Mouse (Mus musculus): ENCODE measurements around the gene Col15a1. TPM values are rescaled to one million over a fixed set of nuclear protein-coding genes. Genes with fewer than 3 reads are reported as not detected.

The Col15a1 gene
- total RNA-seq, 1 experiment = 0.31 TPM

DNA sequence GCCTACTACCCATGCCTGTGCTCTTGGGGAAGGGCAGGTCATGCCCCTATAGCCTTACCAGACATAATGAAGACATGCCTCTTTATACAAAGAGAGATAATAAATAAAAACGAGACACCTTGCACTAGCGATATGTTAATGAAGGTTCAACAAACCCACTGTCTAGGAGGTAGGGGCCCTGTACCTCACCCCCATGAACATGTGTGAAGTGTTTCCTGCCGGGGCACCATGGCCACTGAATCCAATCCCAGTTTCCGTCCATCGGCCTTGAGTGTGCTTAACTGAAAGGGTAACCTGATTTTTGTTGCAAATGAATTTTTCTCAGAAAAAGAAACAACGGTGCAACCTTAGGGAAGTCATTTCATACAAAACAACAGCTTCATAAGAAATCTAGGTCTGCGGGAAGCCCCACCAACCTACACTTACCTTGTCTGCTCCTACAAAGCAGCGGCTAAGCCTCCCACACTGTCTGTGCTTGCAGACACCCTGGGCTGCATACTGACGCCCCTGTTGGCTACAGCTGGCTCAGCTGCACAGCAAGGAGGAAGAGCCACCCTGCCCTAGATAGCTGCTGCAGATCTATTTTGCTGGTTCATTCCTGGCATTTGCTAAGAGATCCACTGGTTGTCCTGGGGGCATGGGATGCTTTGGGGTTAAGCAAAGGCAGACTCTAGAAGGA is 64.6 kb downstream of the Col15a1 start:
- no peak for DNase-seq (ENCODE audit: low read depth, low spot score)
- Histone ChIP-seq H3K9me3 (ENCODE audit: control insufficient read depth, insufficient read depth, low read depth, low read length) (no peaks in the 10 kb centered on the region), H3K4me1 (ENCODE audit: control insufficient read depth in 2 of 2, insufficient read depth in 2 of 2, low read length in 2 of 2, poor library complexity in 1 of 2) (no peaks in the 10 kb centered on the region), H3K4me3 (ENCODE audit: insufficient read depth in 1 of 2, low read depth in 1 of 2, low read length in 2 of 2, poor library complexity in 1 of 2, severe bottlenecking in 1 of 2) (no peak overlapping the region), H3K9ac (ENCODE audit: insufficient read depth, low read depth, low read length, poor library complexity, severe bottlenecking) (no peak overlapping the region), H3K27ac (ENCODE audit: insufficient read depth, low read depth, low read length, poor library complexity, severe bottlenecking) (no peak overlapping the region), H3K36me3 (ENCODE audit: control insufficient read depth, insufficient read depth, low read length, poor library complexity, severe bottlenecking) (no peaks in the 10 kb centered on the region)
- TF ChIP-seq CHD2 (IDR thresholded peaks at IDR 0.05; ENCODE audit: low read depth, low read length) = no peak
- TF ChIP-seq HCFC1 (IDR thresholded peaks at IDR 0.05; ENCODE audit: borderline replicate concordance, insufficient read depth, low read length) = no peak
- no peak for TF ChIP-seq MAFK (IDR thresholded peaks at IDR 0.05; ENCODE audit: insufficient read depth, low read depth, low read length)
- TF ChIP-seq ZNF384 (IDR thresholded peaks at IDR 0.05; ENCODE audit: low read depth, low read length) = no peak
- no peak for TF ChIP-seq ZC3H11A (IDR thresholded peaks at IDR 0.05; ENCODE audit: borderline replicate concordance, low read depth, low read length)
- in situ Hi-C loops (cut with MboI; ENCODE audit: low sequenced_read_pairs in 2 of 2, unreplicated experiment in 2 of 2) = no loop called here

GRCm38 (mm10) chr4:47273795-47274194 is 65.8 kb downstream of the Col15a1 start:
- H3K27ac ChIP-seq (ENCODE audit: insufficient read depth, low read depth, low read length, poor library complexity, severe bottlenecking) = no peak overlapping the region

GRCm38 (mm10) chr4:47274911-47275310 is 67.0 kb downstream of the Col15a1 start:
- H3K4me1 ChIP-seq (ENCODE audit: control insufficient read depth in 2 of 2, insufficient read depth in 2 of 2, low read length in 2 of 2, poor library complexity in 1 of 2) = no peaks in the 10 kb centered on the region
- H3K27ac ChIP-seq (ENCODE audit: insufficient read depth, low read depth, low read length, poor library complexity, severe bottlenecking) = no peak overlapping the region
- in situ Hi-C loops (cut with MboI; ENCODE audit: low sequenced_read_pairs in 2 of 2, unreplicated experiment in 2 of 2) = no loop called here
- H3K9ac ChIP-seq (ENCODE audit: insufficient read depth, low read depth, low read length, poor library complexity, severe bottlenecking) = no peak overlapping the region
- DNase-seq (ENCODE audit: low read depth, low spot score) = no peak
- H3K36me3 ChIP-seq (ENCODE audit: control insufficient read depth, insufficient read depth, low read length, poor library complexity, severe bottlenecking) = no peaks in the 10 kb centered on the region
- no peaks in the 10 kb centered on the region for H3K9me3 ChIP-seq (ENCODE audit: control insufficient read depth, insufficient read depth, low read depth, low read length)
- H3K4me3 ChIP-seq (ENCODE audit: insufficient read depth in 1 of 2, low read depth in 1 of 2, low read length in 2 of 2, poor library complexity in 1 of 2, severe bottlenecking in 1 of 2) = no peak overlapping the region
- TF ChIP-seq CHD2 (IDR thresholded peaks at IDR 0.05; ENCODE audit: low read depth, low read length) (no peak), ZC3H11A (IDR thresholded peaks at IDR 0.05; ENCODE audit: borderline replicate concordance, low read depth, low read length) (no peak), HCFC1 (IDR thresholded peaks at IDR 0.05; ENCODE audit: borderline replicate concordance, insufficient read depth, low read length) (no peak), ZNF384 (IDR thresholded peaks at IDR 0.05; ENCODE audit: low read depth, low read length) (no peak), MAFK (IDR thresholded peaks at IDR 0.05; ENCODE audit: insufficient read depth, low read depth, low read length) (no peak)

More at GRCm38 (mm10) chr4:47273795-47274194, 65.8 kb downstream of the Col15a1 start:
- TF ChIP-seq HCFC1 (IDR thresholded peaks at IDR 0.05; ENCODE audit: borderline replicate concordance, insufficient read depth, low read length) (no peak), ZNF384 (IDR thresholded peaks at IDR 0.05; ENCODE audit: low read depth, low read length) (no peak), MAFK (IDR thresholded peaks at IDR 0.05; ENCODE audit: insufficient read depth, low read depth, low read length) (no peak), CHD2 (IDR thresholded peaks at IDR 0.05; ENCODE audit: low read depth, low read length) (no peak), ZC3H11A (IDR thresholded peaks at IDR 0.05; ENCODE audit: borderline replicate concordance, low read depth, low read length) (no peak)
- Histone ChIP-seq H3K4me3 (ENCODE audit: insufficient read depth in 1 of 2, low read depth in 1 of 2, low read length in 2 of 2, poor library complexity in 1 of 2, severe bottlenecking in 1 of 2) (no peak overlapping the region), H3K36me3 (ENCODE audit: control insufficient read depth, insufficient read depth, low read length, poor library complexity, severe bottlenecking) (no peaks in the 10 kb centered on the region), H3K4me1 (ENCODE audit: control insufficient read depth in 2 of 2, insufficient read depth in 2 of 2, low read length in 2 of 2, poor library complexity in 1 of 2) (no peaks in the 10 kb centered on the region), H3K9ac (ENCODE audit: insufficient read depth, low read depth, low read length, poor library complexity, severe bottlenecking) (no peak overlapping the region), H3K9me3 (ENCODE audit: control insufficient read depth, insufficient read depth, low read depth, low read length) (no peaks in the 10 kb centered on the region)
- DNase-seq (ENCODE audit: low read depth, low spot score) = no peak
- in situ Hi-C loops (cut with MboI; ENCODE audit: low sequenced_read_pairs in 2 of 2, unreplicated experiment in 2 of 2) = no loop called here

GRCm38 (mm10) chr4:47278397-47278796 is 70.4 kb downstream of the Col15a1 start:
- no peak for DNase-seq (ENCODE audit: low read depth, low spot score)
- no peak overlapping the region for H3K4me3 ChIP-seq (ENCODE audit: insufficient read depth in 1 of 2, low read depth in 1 of 2, low read length in 2 of 2, poor library complexity in 1 of 2, severe bottlenecking in 1 of 2)
- TF ChIP-seq MAFK (IDR thresholded peaks at IDR 0.05; ENCODE audit: insufficient read depth, low read depth, low read length) (no peak), HCFC1 (IDR thresholded peaks at IDR 0.05; ENCODE audit: borderline replicate concordance, insufficient read depth, low read length) (no peak), ZC3H11A (IDR thresholded peaks at IDR 0.05; ENCODE audit: borderline replicate concordance, low read depth, low read length) (no peak), CHD2 (IDR thresholded peaks at IDR 0.05; ENCODE audit: low read depth, low read length) (no peak), ZNF384 (IDR thresholded peaks at IDR 0.05; ENCODE audit: low read depth, low read length) (no peak)
- no peaks in the 10 kb centered on the region for H3K9me3 ChIP-seq (ENCODE audit: control insufficient read depth, insufficient read depth, low read depth, low read length)
- no peak overlapping the region for H3K27ac ChIP-seq (ENCODE audit: insufficient read depth, low read depth, low read length, poor library complexity, severe bottlenecking)
- in situ Hi-C loops (cut with MboI; ENCODE audit: low sequenced_read_pairs in 2 of 2, unreplicated experiment in 2 of 2) = no loop called here
- H3K36me3 ChIP-seq (ENCODE audit: control insufficient read depth, insufficient read depth, low read length, poor library complexity, severe bottlenecking) = no peaks in the 10 kb centered on the region
- no peak overlapping the region for H3K9ac ChIP-seq (ENCODE audit: insufficient read depth, low read depth, low read length, poor library complexity, severe bottlenecking)
- no peaks in the 10 kb centered on the region for H3K4me1 ChIP-seq (ENCODE audit: control insufficient read depth in 2 of 2, insufficient read depth in 2 of 2, low read length in 2 of 2, poor library complexity in 1 of 2)

All from ES-E14 (cell line).